Mouse (Mus musculus) hindbrain, embryonic 16.5 days (tissue): Measurements from ENCODE around the gene Chd1. TPM values are rescaled to one million over a fixed set of nuclear protein-coding genes. Genes with fewer than 3 reads are reported as not detected.
"Not testable (repeated sequence)": the region's sequence is repeated elsewhere in the genome, so short reads cannot be mapped to it uniquely, and the experiment has no call there.

ENCODE experiments used
- ATAC-seq: fragments of 200-750 bp; cut with Nextera tagmentation; 2 replicates; pipeline ENCODE4 v1.8.0; 2017; ENCODE audit warnings: moderate TSS enrichment, moderate library complexity
- H3K27ac ChIP-seq: fragments of 300-500 bp; sonication (generic); 2 replicates; pipeline ENCODE4 v1.5.1; 2014; ENCODE audit warnings: low read depth, mild to moderate bottlenecking, control low read depth, low read length, moderate library complexity
- H3K27me3 ChIP-seq: fragments of 300-500 bp; sonication (generic); replicated peaks from 2 replicates; pipeline ENCODE4 v1.6.1; 2014; ENCODE audit warnings: low read length; ENCODE audit not compliant: control insufficient read depth, insufficient read depth
- H3K36me3 ChIP-seq: fragments of 300-500 bp; sonication (generic); 2 replicates; pipeline ENCODE4 v1.6.1; 2014; ENCODE audit warnings: mild to moderate bottlenecking, low read length, moderate library complexity, mixed read lengths; ENCODE audit not compliant: control insufficient read depth, insufficient read depth
- H3K4me1 ChIP-seq: fragments of 300-500 bp; sonication (generic); 2 replicates; pipeline ENCODE4 v1.6.1; 2014; ENCODE audit warnings: low read depth, low read length; ENCODE audit not compliant: control insufficient read depth, insufficient read depth
- H3K4me2 ChIP-seq: fragments of 300-500 bp; sonication (generic); 2 replicates; pipeline ENCODE4 v1.6.1; 2014; ENCODE audit warnings: mild to moderate bottlenecking, low read length, control low read depth, moderate library complexity
- H3K4me3 ChIP-seq: fragments of 300-500 bp; sonication (generic); 2 replicates; pipeline ENCODE4 v1.5.1; 2014; ENCODE audit warnings: mild to moderate bottlenecking, low read length, control low read depth, moderate library complexity
- H3K9ac ChIP-seq: fragments of 300-500 bp; sonication (generic); 2 replicates; pipeline ENCODE4 v1.6.1; 2014; ENCODE audit warnings: low read depth, mild to moderate bottlenecking, control low read depth, low read length, moderate library complexity
- H3K9me3 ChIP-seq: fragments of 300-500 bp; sonication (generic); 2 replicates; pipeline ENCODE4 v1.6.1; 2014; ENCODE audit warnings: mild to moderate bottlenecking, low read length, moderate library complexity; ENCODE audit not compliant: control insufficient read depth
- WGBS: fragments of 180-500 bp; shearing (Covaris S2); extraction: QIAGEN DNeasy Blood & Tissue Kit; methylation state at CpG from one replicate; pipeline ENCODE4 v1.1.7; 2014; 5-methylcytosine and 5-hydroxymethylcytosine counted together
- polyA plus RNA-seq: library from polyadenylated mRNA; unstranded; fragments of >200 nt; fragmentation: Nextera tagmentation; extraction: Ambion mirVana; gene quantifications from 2 replicates; pipeline ENCODE4 v1.2.1, GENCODE M21; 2015

Chd1 gene
- polyA plus RNA-seq, 1 experiment from 2014 or later, result 13.1 TPM

DNA sequence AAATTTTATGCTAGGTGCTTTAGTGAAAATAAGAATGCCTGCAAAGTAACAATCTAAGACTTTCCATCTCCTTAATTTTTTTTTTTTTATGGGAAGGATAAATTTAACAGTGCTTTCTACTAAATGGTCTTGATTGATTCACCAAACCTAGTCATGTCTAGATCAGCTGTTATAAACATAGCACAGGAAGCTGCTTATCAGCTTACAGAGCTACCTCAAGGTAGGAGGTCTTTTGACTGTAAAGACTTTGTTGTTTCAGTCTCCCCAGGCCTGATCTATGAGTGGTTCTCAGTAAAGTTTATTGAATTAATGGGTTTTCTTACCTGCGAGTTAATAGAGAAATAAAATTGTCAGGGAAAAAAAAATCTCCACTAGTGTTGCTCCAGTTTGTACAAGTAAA lies 18.5 kb downstream of the Chd1 start:
- H3K4me1 ChIP-seq, result no peaks in the 10 kb centered on the region
- no peak overlapping the region for H3K27ac ChIP-seq
- H3K9me3 ChIP-seq, result no peaks in the 10 kb centered on the region
- no peak overlapping the region for H3K4me3 ChIP-seq
- peaks cover 17% of the 10 kb centered on the region for H3K36me3 ChIP-seq
- ATAC-seq, result no peak
- WGBS, result 94% methylated on average over 1 of the region's 1 CpGs
- no peak overlapping the region for H3K9ac ChIP-seq
- H3K4me2 ChIP-seq, result no peak overlapping the region
- H3K27me3 ChIP-seq, result no peaks in the 10 kb centered on the region

GRCm38 (mm10) chr17:15723866-15724475 lies 19.2 kb downstream of the Chd1 start:
- peaks cover 17% of the 10 kb centered on the region for H3K36me3 ChIP-seq
- H3K27me3 ChIP-seq, H3K4me3 ChIP-seq, H3K9ac ChIP-seq, ATAC-seq, H3K4me1 ChIP-seq, H3K4me2 ChIP-seq, H3K9me3 ChIP-seq, H3K27ac ChIP-seq: not testable (repeated sequence)
- WGBS, result 64% methylated on average over 3 of the region's 5 CpGs

- ATAC-seq, result no peak
- H3K9ac ChIP-seq, result no peak overlapping the region
Observed at GRCm38 (mm10) chr17:15731706-15732105, 26.9 kb downstream of the Chd1 start.

DNA sequence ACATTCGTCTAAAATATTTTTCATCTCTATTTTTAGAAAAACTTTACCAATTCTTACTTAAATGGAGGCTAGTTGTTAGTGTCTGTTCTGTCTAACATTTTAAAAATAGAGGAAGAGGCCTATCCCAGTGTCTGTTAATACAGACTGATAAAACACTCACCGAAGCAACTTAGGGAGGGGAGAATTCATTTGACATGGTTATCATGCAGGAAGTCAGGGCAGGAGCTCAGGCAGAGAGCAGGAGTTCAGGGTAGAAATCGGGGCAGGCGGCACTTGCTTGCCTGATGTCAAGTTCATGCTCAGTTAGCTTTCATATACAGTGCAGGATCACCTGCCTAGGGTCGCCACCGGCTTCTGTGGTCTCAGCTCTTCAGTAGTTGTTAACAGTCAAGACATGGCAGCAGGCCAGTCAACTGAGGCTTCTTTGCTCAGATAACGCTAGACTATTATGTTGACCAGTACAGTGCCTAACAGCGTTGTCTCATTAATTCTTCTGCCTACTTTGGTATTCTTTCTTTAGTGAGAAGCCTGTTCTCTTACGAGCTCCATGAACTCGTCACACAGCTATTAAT lies 32.7 kb downstream of the Chd1 start:
- WGBS, result 89% methylated on average over 10 of the region's 10 CpGs
- Histone ChIP-seq H3K27me3 (no peaks in the 10 kb centered on the region), H3K9ac (no peak overlapping the region), H3K36me3 (peaks cover 23% of the 10 kb centered on the region), H3K4me2 (no peak overlapping the region), H3K4me3 (no peak overlapping the region), H3K9me3 (no peaks in the 10 kb centered on the region), H3K27ac (no peak overlapping the region), H3K4me1 (no peaks in the 10 kb centered on the region)
- no peak for ATAC-seq

More at GRCm38 (mm10) chr17:15731706-15732105, 26.9 kb downstream of the Chd1 start:
- H3K4me3 ChIP-seq, result no peak overlapping the region
- no peaks in the 10 kb centered on the region for H3K4me1 ChIP-seq
- H3K27me3 ChIP-seq, result no peaks in the 10 kb centered on the region
- H3K27ac ChIP-seq, result no peak overlapping the region
- peaks cover 32% of the 10 kb centered on the region for H3K36me3 ChIP-seq
- no peak overlapping the region for H3K4me2 ChIP-seq
- WGBS, result 76% methylated on average over 5 of the region's 5 CpGs
- H3K9me3 ChIP-seq, result no peaks in the 10 kb centered on the region

DNA sequence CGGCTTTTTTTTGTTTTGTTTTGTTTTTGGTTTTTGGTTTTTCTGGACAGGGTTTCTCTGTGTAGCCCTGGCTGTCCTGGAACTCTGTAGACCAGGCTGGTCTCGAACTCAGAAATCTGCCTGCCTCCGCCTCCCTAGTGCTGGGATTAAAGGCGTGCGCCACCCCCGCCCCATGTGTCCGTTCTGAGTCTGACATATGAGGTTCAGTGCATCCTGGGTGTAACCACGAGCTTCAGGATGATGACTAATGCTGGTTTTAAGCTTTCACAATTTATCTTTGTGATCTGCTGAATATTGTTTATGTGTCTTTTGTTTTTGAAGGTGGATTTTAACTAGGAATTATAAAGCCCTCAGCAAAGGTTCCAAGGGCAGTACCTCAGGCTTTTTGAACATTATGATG lies 37.1 kb downstream of the Chd1 start:
- Histone ChIP-seq H3K9me3 (no peaks in the 10 kb centered on the region), H3K4me1 (no peaks in the 10 kb centered on the region), H3K27ac (no peak overlapping the region), H3K27me3 (no peaks in the 10 kb centered on the region), H3K36me3 (peaks cover 19% of the 10 kb centered on the region), H3K4me2 (no peak overlapping the region), H3K9ac (no peak overlapping the region), H3K4me3 (no peak overlapping the region)
- WGBS, result 88% methylated on average over 8 of the region's 8 CpGs
- ATAC-seq, result no peak

- Histone ChIP-seq H3K9me3 (no peaks in the 10 kb centered on the region), H3K27me3 (no peaks in the 10 kb centered on the region), H3K4me3 (no peak overlapping the region), H3K4me1 (no peaks in the 10 kb centered on the region), H3K4me2 (no peak overlapping the region), H3K9ac (no peak overlapping the region), H3K36me3 (peaks cover 21% of the 10 kb centered on the region), H3K27ac (no peak overlapping the region)
- no peak for ATAC-seq
- WGBS, result 93% methylated on average over 10 of the region's 10 CpGs
Observed at GRCm38 (mm10) chr17:15742953-15743352, 38.2 kb downstream of the Chd1 start.

DNA sequence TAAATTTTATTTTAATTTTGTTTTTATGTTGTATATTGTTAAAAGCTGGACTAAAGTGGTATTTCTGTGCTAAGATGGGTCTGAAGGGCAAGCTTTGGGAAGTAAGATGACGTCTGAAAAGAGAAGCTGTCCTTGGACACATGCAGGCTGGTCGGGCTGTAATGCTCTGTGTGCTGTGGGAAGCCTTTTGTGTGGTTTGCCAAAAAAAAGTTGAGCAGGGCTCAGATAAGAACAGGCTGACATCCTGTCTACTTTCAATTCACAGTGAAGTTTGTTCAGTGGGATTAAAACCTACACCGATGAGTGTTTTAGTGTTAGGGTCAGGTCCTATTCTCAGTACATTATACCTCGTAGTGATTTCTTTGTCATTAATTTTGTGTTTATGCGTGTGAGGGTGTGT lies 38.6 kb downstream of the Chd1 start:
- H3K4me3 ChIP-seq, result no peak overlapping the region
- H3K9ac ChIP-seq, result no peak overlapping the region
- WGBS, result 89% methylated on average over 5 of the region's 5 CpGs
- no peaks in the 10 kb centered on the region for H3K9me3 ChIP-seq
- no peak for ATAC-seq
- H3K27me3 ChIP-seq, result no peaks in the 10 kb centered on the region
- H3K4me1 ChIP-seq, result no peaks in the 10 kb centered on the region
- H3K27ac ChIP-seq, result no peak overlapping the region
- H3K4me2 ChIP-seq, result no peak overlapping the region
- H3K36me3 ChIP-seq, result peaks cover 22% of the 10 kb centered on the region

- Histone ChIP-seq H3K36me3 (peaks cover 25% of the 10 kb centered on the region), H3K27ac (no peak overlapping the region), H3K9me3 (no peaks in the 10 kb centered on the region), H3K27me3 (no peaks in the 10 kb centered on the region), H3K9ac (no peak overlapping the region), H3K4me3 (no peak overlapping the region), H3K4me1 (no peaks in the 10 kb centered on the region), H3K4me2 (no peak overlapping the region)
- WGBS, result 89% methylated on average over 11 of the region's 11 CpGs
- no peak for ATAC-seq
Observed at GRCm38 (mm10) chr17:15746696-15747095, 41.9 kb downstream of the Chd1 start.

DNA sequence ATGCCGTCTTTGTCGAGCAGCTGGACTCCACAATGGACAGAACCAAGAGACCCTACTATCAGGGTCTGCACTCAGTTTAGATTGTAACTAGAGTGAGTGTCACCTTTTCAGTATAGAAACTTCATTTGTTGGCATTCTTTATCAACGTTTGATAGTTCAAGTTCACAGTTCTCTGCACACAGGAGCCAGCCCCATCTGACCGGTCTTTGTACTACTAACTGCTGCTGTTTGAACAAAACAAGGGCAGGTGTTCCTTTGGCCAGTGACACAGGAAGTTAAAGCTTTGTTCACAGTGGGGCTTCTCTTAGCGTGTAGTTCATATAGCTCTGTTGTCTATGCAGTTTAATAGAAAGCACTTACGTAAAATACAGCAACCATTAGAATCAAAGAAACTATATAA lies 43.3 kb downstream of the Chd1 start:
- Histone ChIP-seq H3K36me3 (peaks cover 25% of the 10 kb centered on the region), H3K27ac (no peak overlapping the region), H3K4me1 (no peaks in the 10 kb centered on the region), H3K4me3 (no peak overlapping the region), H3K27me3 (no peaks in the 10 kb centered on the region), H3K9ac (no peak overlapping the region), H3K9me3 (no peaks in the 10 kb centered on the region), H3K4me2 (no peak overlapping the region)
- 91% methylated on average over 6 of the region's 6 CpGs for WGBS
- ATAC-seq, result no peak
